Mouse (Mus musculus) CH12.LX (cell line): ENCODE data around the gene C3.

ENCODE experiments used
- CTCF ChIP-seq, 2 experiments: IDR thresholded peaks in 1 of 2; conservative IDR thresholded peaks in 1 of 2; 2 replicates each; pipeline ENCODE4 v1.5.1; 2011 to 2012; ENCODE audit warnings: low read depth in 2 of 2, low read length in 2 of 2, improper control_type of control experiment in 1 of 2, inconsistent platforms in 1 of 2, mild to moderate bottlenecking in 1 of 2, moderate library complexity in 1 of 2
- E2F4 ChIP-seq: IDR thresholded peaks from 2 replicates; pipeline ENCODE4 v1.6.1; 2011; ENCODE audit warnings: low read depth, low read length, improper control_type of control experiment; ENCODE audit not compliant: insufficient replicate concordance
- MAX ChIP-seq: IDR thresholded peaks from 2 replicates; pipeline ENCODE4 v1.6.1; 2011; ENCODE audit warnings: low read length, improper control_type of control experiment
- MEF2A ChIP-seq: IDR thresholded peaks from 2 replicates; pipeline ENCODE4 v1.6.1; 2014; ENCODE audit warnings: low read depth, mild to moderate bottlenecking, inconsistent platforms, low read length, improper control_type of control experiment, borderline replicate concordance
- MYC ChIP-seq: IDR thresholded peaks from 2 replicates; pipeline ENCODE4 v1.6.1; 2011; ENCODE audit warnings: low read depth, mild to moderate bottlenecking, improper control_type of control experiment, low read length
- NELFE ChIP-seq: IDR thresholded peaks from 2 replicates; pipeline ENCODE4 v1.6.1; 2011; ENCODE audit warnings: low read depth, low read length, improper control_type of control experiment
- POLR2A ChIP-seq: IDR thresholded peaks from 2 replicates; pipeline ENCODE4 v1.6.1; 2011; ENCODE audit warnings: low read depth, mild to moderate bottlenecking, improper control_type of control experiment, low read length
- SMC3 ChIP-seq: IDR thresholded peaks from 2 replicates; pipeline ENCODE4 v1.6.1; 2011; ENCODE audit warnings: low read depth, low read length, improper control_type of control experiment
- USF1 ChIP-seq: IDR thresholded peaks from 2 replicates; pipeline ENCODE4 v1.6.1; 2014; ENCODE audit warnings: low read depth, mild to moderate bottlenecking, inconsistent platforms, low read length, improper control_type of control experiment
- ZNF384 ChIP-seq: IDR thresholded peaks from 2 replicates; pipeline ENCODE4 v1.6.1; 2012; ENCODE audit warnings: low read depth, low read length, improper control_type of control experiment, inconsistent platforms

DNA sequence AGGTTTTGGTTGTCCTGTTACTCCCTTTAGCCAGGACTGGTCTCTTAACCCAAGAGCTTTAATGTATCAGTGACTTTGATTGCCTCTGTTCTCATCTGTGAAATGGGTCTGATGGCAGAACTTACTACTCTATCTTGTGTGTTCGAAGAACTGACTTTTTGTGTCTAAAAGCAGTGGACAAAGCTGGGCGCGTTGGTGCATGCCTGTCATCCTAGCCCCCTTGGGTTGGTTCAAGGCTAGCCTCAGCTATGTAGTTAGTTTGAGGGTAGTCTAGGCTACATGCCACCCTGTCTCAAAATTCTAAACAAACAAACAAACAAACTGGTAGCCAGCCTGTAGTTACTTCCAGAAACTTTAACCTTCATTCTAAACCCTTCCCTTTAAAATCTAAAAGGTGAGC is 23.5 kb upstream of the C3 start:
- TF ChIP-seq NELFE (no peak), MYC (no peak), MAX (no peak), ZNF384 (no peak), USF1 (no peak), MEF2A (no peak), CTCF (conservative IDR thresholded peaks at IDR 0.05 in 1 of 2, IDR thresholded peaks at IDR 0.05 in 1 of 2; ENCODE audit: low read depth in 2 of 2, low read length in 2 of 2) (no peak), SMC3 (no peak), E2F4 (no peak), POLR2A (no peak)
